Comparison of ENCODE assay signal across 12 mouse cellular contexts in the genomic region with DNA sequence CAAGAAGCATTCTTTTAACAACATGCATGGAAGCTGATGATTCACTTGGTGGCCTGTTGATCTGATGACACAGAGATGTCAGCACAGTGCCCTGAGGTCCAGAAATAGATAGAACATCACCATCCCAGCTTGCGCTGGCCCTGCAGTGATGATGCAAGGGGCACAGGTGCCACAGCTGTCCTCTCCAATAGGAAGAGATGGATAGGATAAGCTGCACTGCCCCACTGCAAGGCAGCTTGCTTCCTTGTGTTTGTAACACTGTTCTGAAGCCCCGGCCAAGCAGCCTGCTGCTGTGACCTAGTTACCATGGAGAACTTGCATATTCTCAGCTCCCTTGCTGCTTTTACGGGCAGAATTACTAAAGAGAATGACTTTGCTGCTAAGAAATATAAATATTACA.
DNase-seq lines count a peak whose midpoint lies in the region; ATAC-seq and TF ChIP-seq lines count a peak whose summit lies in the region.
"Had no signal": no experiment of that assay in that cellular context is flagged by ENCODE, and none has a peak within 500 bp of the region (broad histone marks: within the 10 kb centered on the region; RNA-seq: fewer than 3 reads in every experiment).

No protein-coding gene starts in this region.

- no peak overlapping the region for H3K4me3 ChIP-seq in left cerebral cortex, adult 2 months
- H3K4me3 ChIP-seq: midbrain, embryonic 12.5 days had no signal

- TF ChIP-seq CTCF in left cerebral cortex, adult 2 months (IDR thresholded peaks at IDR 0.05) = no peak

- peak overlapping the region; percentile 44 for H3K27ac ChIP-seq in left cerebral cortex, adult 2 months
- H3K27ac ChIP-seq: midbrain, embryonic 12.5 days had no signal

- intact Hi-C loops in left cerebral cortex, adult 2 months (cut with DNase I) = no loop called here

- DNase-seq in layer of hippocampus, adult 18-20 months (ENCODE audit: low spot score in 2 of 2) = peak; percentile 22 to 38
- no peak for DNase-seq in layer of hippocampus, adult 9-10 months (ENCODE audit: low spot score)
- peak; percentile 57 for DNase-seq in cerebellum, postnatal 14 days
- DNase-seq in left cerebral cortex, adult 2 months (ENCODE audit: extremely low spot score in 1 of 2, low spot score in 2 of 2) = peak in 1 of 2 experiments; percentile 22
- DNase-seq in right cerebral cortex, postnatal 25 days = peak; percentile 18
- DNase-seq in adrenal gland, postnatal 4 days (ENCODE audit: low spot score in 2 of 2) = no peak
- DNase-seq: gastrocnemius, postnatal 25 days; kidney, adult 11 months; thymus, postnatal 36 days had no signal

- no peak for ATAC-seq in granulocyte monocyte progenitor cell, adult 5-6 weeks (replicated peaks; ENCODE audit: poor library complexity, severe bottlenecking)
- ATAC-seq in megakaryocyte, adult 5-6 weeks (ENCODE audit: poor library complexity, severe bottlenecking) = no peak

Comparison
In these comparisons a context has a peak if more than half of its experiments do, and no peak if none do; other contexts are left out.
1. DNase-seq: peak in layer of hippocampus, adult 18-20 months (2 of 2), cerebellum, postnatal 14 days (2 of 2) and right cerebral cortex, postnatal 25 days (single experiment); none in layer of hippocampus, adult 9-10 months (single experiment) and adrenal gland, postnatal 4 days (0 of 2).